Mouse (Mus musculus): ENCODE measurements around the gene Shkbp1. TPM values are rescaled to one million over a fixed set of nuclear protein-coding genes. Genes with fewer than 3 reads are reported as not detected.

The Shkbp1 gene
- polyA plus RNA-seq, 1 experiment = 58.4 TPM

DNA sequence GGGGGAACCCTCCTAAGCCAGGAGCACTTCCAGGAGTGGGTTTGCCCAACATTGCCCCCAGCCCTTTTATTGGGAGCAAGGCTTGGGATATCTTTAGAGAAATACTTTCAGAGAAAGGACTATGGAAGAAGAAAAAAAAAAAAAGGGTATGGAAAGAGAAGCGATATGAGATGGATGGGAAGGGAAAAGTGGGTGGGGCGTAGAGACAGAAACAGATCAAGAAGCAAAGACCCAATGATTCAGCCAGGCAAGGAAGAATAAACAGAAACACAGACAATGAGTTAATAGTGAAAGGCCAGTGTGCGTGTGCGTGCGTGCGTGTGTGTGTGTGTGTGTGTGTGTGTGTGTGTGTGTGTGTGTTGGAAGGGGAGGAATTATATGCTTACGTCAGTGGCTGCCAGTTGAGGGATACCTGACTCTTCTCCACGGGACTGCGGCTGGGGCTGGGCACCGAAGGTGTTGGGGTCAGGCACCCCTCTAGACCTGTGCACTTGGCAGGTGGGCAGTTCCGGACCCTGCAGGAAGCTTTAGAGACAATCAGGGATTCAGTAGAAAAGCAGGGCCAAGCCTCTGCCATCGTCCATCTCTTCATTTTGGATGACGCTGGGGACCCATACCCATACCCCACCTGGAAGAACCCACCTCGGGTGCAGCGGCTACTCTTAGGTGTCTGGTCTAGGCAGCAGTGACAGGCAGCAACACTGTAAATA lies 20.7 kb downstream of the Shkbp1 start:
- no peak for DNase-seq (ENCODE audit: extremely low spot score in 1 of 2, low spot score in 1 of 2)

DNA sequence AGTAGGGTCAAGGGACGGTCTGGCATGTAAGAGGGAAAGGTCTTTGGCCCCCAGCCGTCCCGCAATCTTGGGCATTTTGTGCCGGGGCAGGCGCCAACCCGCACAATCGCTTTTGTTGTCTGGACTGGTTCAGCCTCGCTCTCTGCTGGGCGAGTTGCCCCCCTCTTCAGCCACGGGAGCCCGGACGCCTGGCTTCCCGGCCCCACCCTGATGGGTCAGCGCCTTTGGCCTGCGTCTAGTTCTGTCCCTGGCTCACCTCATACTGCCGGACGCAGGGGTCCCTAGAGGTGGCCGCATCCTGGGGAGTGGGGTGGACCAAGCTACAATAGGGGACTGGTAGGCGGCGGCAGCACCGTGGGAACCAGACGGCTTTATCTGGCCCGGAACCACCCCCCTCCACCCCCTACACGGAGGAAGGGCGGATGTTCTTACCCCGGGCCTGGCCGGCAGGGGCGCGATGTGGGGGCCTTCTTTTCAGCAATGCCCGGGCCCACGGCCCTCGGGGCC lies 21.4 kb downstream of the Shkbp1 start:
- no peak for DNase-seq (ENCODE audit: extremely low spot score in 1 of 2, low spot score in 1 of 2)

DNA sequence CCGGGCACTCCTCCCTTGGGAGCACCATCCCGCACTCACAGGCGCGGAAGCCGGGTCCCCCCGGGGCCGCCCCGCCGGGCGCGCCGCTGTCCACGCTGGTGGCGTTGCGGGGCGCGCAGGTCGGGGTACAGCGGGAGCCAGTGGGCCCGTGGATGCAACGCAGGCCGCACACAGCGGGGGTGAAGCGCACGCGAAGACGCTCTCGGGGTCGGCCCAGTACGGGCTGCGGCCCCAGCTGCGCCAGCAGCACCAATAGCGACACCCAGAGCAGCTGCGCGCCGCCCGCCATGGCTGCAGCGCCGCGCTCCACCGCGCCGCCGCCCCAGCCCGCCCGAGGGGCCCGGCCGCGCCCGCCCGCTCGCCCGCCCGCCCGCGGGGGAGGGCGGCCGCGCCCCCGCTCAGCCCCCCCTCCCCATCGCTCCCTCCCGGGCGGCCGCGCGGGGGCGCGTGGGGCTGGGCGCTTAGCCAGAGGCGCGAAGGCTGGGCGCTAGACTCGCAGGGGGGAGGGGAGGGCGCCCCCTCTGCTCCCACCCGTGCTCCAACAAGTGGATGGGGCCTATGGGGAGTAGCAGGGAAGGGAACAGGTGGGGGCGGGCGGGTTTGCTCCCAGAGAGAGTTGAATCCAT lies 22.4 kb downstream of the Shkbp1 start:
- no peak for DNase-seq (ENCODE audit: extremely low spot score in 1 of 2, low spot score in 1 of 2)

DNA sequence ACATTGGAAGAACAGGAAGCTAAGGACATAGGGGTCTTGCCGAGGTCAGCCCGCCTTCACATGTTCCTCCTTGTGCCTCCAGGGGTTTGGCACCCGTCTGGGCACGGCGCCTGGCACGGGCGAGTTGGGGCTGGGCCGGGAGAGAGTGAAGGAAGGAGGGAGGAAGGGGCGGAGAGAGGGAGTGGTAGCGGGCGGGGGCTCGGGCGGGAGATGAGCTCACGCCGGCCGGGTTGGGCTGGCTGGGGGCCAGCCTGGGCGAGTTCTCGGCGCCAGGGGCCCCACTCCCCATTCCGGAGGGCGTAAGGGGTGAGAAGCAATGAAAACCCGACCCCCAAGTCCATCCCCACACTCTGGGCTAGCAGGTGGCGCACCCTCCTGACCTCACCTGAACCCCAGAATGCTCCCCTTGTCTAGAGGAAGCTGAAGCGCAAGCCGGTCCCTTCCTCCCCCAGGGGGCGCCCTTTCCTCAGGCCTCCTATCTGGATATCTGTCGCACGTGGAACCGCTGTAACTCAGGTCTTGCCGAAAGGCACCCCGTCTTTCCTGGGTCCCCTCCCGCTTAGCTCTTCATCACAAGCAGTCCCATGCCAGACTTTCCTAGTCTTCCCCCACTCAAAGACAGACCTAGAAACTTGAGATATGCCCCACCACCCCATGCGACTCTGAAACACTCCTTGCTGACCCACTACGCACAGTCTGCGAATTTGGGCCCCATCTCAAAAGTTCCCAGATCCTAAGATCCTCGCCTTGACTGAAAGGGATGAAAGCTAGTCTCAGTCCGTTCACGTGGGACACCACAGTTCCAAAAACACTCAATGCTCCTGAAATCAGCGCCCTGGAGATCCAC lies 23.2 kb downstream of the Shkbp1 start:
- peak in 1 of 2 experiments; percentile 88 for DNase-seq (ENCODE audit: extremely low spot score in 1 of 2, low spot score in 1 of 2)

DNA sequence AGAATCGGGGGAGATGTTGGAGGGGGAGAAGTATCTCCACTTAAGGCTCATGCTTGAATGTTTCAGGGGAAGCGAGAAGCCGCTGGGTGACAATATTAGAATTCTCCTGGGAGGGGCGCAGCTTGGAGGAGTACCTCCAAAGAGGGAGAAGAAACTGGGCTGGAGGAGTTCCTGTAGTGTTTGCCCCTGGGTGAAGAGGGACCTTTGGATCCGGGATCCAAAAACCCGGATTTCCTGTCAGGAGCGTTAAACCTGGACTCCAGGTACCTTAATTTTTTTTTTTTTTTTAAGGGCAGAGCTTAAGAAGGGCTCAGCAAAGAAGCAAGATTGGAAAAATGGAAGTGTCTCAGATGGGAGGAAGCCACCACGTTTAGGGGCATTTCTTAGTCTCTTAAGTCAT lies 24.0 kb downstream of the Shkbp1 start:
- no peak for DNase-seq (ENCODE audit: extremely low spot score in 1 of 2, low spot score in 1 of 2)

DNA sequence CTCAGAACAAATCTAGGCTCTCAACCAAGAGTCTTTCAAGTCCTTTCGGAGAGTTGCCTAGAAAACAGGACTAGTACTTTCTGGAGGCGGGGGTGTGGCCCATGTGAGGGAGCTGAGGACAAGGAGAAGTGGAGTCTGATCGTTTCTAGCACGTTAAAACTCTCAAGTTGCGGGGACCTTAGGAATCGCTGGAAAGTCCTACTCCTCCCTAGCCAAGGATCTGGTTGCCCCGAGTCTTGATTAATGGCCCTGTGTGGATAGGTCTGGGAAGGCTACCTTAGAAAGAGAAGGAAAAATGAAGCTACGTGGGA lies 24.3 kb downstream of the Shkbp1 start:
- DNase-seq (ENCODE audit: extremely low spot score in 1 of 2, low spot score in 1 of 2) = no peak

DNA sequence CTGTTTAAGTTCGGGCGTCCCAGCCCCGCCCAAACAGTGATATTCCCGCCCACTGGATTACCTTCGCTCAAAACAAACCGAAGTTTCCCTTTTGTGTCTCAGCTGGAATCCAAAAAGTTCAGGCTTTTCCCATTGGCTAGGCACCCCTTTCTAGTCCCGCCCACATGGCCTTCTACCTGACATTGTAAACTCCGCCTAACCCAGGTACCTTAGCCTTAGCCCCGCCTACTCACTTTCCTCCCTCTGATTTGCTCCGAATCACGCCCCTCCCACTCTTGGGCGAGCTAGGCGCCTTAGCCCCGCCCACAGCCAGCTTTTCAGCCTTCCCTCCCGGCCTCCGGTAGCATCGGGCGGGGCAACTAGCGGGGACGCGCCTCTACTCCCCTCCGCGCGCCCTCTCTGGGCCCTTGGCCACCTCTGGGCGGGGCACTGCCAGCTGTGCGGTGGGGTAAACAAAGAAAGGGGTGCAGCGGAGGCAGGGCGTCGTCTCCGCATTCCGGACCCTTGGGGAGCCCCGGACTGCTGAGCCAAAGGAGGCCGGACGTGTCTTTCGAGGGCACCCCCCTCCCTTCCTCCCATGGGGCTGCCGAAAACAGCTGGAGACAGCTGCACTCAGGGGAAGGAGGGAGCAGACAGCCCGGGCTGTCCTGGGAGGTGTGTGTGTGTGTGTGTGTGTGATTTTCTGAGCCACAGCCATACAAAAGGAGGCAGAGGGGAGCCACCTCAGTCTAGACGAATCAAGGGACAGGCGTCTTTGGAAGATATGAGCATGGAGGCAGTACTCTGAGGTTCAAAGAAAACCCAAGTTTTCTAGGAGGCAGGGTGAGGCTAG lies 24.9 kb downstream of the Shkbp1 start:
- peak; percentile 53 to 68 for DNase-seq (ENCODE audit: extremely low spot score in 1 of 2, low spot score in 1 of 2)

DNA sequence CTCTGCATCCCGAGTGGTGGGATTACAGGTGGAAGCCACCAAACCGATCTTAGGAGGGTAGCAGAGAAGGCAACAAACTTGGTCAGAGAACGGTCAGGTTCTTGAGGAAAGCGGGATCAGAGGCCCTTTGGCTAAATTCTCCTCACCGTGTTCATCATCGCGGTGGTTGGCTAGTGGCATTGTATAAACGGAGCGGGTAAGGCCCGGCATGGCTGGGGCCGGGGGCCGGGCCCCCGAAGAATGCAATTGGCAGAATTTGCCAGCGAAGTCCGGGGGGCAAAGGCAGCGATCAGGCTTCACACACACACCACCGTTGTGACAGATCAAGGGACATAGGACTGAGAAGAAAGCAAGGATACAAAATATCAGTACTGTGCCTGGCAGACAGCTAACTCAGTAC lies 25.8 kb downstream of the Shkbp1 start:
- DNase-seq (ENCODE audit: extremely low spot score in 1 of 2, low spot score in 1 of 2) = no peak

DNA sequence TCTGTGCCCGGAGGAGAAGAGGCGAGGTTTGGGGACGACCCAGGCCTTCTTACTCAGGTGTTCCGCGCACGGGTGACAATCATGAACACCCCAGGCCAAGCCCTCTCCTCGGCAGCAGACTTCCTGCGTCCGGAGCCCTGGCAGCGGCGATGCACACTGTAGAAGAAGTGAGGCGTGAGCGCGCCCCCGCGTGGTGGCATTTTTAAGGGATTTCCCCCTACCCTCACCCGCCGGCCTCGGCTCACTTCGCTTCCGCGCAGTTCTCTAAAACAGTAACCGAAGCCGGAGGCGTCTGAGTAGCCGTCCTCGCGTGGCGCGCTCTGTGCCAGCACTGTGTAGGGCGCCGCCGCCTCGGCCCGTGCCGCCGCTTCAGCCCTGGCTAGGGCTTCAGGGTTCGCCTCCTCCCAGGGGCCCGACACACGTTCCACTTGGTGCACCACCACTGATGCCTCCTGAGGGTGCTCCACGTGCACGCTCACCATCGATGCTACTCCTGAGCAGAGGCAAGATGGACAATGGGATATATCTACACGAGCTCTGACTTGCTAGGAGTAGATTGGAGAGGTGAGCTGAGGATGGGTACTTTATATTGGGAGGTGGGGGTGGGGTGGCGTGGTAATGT lies 26.4 kb downstream of the Shkbp1 start:
- peak in 1 of 2 experiments; percentile 87 for DNase-seq (ENCODE audit: extremely low spot score in 1 of 2, low spot score in 1 of 2)

DNA sequence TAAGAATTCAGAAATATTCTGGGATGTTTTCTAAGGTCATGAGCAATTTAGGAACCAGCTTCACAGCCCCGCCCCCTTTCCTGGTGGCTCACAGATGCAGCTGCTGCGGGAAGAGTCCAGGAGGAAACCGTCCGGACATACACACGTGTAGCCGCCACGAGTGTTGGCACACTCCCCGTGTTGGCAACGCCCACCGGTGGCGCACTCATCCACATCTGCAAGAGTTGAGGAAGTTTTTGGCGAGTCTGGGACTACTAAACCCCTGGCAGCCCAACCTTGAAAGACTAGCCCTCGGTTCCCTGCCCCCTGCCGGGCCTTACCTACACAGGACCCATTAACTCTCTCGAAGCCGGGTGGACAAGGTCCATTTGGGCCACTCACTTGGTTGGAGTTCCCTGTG lies 27.2 kb downstream of the Shkbp1 start:
- no peak for DNase-seq (ENCODE audit: extremely low spot score in 1 of 2, low spot score in 1 of 2)

DNA sequence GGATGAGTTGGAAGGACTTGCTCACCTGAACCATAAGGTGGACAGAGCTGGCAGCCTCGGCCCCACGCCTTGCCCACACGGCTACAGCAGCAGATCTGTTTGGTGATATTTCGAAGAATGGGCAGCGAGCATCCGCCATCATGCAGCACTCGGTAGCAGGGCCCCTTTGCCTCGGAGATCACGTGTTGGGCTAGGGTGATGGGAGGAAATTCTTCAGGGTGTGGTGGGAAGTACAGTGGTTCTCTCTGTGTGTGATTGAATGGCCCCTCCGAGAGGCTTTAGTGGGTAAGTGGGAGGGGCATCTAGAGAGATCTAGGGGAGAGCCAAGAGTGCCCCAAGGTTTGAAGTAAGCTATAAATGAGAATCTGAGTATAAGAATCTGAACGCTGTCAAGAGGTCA lies 27.7 kb downstream of the Shkbp1 start:
- DNase-seq (ENCODE audit: extremely low spot score in 1 of 2, low spot score in 1 of 2) = no peak

DNA sequence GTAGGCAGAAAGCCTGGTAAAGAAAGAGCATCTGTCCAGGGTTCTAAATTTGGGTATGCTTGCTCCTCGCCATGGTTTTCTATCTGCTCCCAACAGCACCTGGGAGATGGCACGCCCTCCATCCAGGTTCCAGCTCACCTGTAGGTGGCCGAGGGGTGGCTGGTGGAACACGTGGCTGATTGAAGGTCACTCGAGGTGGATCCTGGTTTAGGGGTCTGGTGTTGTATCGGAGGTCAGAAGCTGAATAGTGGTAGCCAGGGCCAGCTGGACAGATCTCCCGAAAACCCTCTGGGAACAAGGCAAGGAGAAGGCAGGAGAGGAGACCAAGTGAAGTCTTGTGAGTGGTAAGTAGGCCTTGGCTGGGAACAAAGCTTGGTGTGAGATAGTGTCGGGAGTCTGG lies 28.3 kb downstream of the Shkbp1 start:
- no peak for DNase-seq (ENCODE audit: extremely low spot score in 1 of 2, low spot score in 1 of 2)

DNA sequence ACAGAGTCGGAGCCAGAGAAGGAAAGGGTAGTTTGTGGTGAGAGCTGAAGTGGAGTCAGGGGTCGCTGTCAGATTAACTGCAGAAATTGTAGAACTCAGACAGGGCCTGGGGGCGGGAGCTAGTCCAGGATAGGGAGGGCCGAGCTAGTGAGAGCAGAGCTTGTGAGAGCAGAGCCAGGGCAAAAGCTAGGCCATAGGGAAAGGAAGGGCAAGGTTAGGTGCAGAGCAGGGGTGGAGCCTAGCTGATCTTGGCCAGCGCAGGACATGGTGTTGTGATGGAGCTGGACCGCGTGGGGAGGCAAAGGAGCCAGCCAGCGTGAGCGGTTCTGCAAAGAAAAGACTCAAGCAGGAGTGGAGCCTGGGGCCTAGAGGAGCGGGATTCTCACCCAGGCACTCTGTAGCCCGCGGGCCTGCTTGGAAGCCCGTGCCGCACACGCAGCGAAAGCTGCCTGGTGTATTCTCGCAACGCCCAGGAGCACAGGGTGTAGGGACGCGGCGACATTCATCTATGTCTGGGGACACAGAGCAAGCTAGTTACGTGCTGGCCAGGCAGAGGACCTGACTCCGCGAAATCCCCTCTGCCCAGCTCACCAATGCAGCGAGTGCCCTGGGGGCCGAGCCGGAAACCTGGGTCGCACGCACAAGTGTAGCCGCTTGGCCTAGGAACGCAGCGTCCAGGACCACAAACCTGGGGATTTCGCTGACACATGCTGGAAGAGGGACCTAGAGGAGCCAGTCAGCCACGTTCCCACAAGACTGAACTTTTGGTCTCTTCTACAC lies 29.5 kb downstream of the Shkbp1 start:
- no peak for DNase-seq (ENCODE audit: extremely low spot score in 1 of 2, low spot score in 1 of 2)

DNA sequence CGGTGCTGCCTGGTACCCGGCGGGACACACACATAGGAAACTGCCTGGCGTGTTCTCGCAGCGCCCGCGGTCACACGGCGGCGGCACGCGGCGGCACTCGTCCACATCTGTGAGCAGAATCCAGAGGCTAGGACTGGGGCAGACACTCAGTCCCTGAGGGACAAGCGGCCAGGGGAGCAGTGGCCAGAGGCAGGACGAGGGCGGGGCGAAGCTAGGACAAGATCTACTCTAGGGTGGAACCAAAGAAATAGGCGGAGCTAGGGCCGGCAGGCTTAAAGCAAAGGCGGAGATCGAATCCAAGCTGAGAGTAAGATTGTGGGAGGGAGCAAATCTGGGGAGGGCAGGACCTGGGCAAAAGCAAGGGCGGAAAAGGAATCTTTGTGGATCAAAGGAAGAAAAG lies 30.1 kb downstream of the Shkbp1 start:
- no peak for DNase-seq (ENCODE audit: extremely low spot score in 1 of 2, low spot score in 1 of 2)

DNA sequence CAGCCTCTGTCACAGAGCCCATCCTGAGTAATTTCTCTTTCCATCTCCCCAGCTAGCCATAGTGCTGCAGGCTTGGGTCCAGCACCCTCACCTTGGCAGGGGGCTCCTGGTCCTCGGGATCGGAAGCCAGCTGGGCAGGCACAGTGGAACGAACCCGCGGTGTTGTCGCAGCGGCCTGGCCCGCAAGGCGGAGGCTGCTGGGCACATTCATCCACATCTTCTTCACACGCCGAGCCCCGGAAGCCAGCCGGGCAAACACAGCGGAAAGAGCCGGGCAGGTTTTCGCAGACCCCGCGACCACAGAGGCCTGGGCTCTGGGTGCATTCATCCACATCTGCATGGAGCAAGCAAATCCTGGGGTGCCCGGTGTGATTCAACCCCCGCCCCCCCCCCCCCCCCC lies 30.9 kb downstream of the Shkbp1 start:
- no peak for DNase-seq (ENCODE audit: extremely low spot score in 1 of 2, low spot score in 1 of 2)

DNA sequence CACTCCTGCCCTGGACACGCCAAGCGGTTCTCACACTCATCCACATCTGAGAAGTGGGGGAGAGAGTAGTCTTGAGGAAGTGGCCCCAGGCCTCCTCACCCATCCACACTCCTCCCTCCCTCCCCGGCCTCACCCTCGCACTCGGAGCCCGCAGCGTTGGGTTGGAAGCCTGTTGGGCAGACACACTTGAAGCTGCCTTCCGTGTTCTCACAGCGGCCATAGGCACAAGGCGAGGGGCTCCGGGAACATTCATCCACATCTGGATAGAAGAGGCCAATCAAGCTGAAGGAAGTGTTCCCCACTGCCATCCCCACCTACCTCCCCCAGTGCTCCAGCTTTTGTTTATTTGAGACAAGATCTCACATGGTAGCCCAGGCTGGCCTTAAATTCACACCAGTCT lies 31.7 kb downstream of the Shkbp1 start:
- DNase-seq (ENCODE audit: extremely low spot score in 1 of 2, low spot score in 1 of 2) = no peak

DNA sequence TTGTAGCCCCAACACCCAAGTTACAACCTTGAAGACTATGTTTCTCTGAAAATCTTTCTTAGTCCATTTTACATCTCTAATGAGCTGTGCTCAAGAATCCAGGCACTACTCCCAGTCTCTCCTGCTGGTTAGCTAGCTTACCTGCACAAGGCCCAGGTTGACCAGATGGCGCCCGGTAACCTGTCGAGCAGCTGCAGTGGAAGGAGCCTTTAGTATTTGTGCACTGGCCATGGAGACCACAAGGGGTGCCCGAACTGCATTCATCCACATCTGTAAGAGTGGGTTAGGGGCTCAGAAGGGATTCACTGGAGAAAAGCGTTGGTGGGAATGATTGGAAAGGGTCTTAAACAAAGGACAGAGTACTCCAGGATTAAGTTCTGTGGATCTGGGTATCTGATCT lies 32.8 kb downstream of the Shkbp1 start:
- no peak for DNase-seq (ENCODE audit: extremely low spot score in 1 of 2, low spot score in 1 of 2)

DNA sequence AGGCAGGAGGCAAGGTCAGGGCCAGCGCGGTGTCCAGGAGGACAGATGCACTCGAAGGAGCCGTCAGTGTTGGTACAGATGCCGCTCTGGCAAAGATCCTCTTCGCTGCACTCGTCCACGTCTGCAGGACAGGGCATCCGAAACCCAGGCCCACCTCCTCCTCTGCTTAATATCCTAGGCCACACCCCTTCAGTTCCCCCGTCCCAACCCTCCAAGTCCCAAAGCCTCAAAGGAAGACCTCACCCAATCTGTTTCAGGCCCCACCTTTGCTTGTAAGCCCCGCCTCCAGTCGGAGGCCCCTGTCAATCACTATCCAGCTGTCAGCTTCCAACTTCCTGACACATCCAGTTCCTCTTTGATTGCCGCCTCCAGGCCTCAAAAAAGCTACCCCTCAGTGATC lies 33.5 kb downstream of the Shkbp1 start:
- DNase-seq (ENCODE audit: extremely low spot score in 1 of 2, low spot score in 1 of 2) = no peak

DNA sequence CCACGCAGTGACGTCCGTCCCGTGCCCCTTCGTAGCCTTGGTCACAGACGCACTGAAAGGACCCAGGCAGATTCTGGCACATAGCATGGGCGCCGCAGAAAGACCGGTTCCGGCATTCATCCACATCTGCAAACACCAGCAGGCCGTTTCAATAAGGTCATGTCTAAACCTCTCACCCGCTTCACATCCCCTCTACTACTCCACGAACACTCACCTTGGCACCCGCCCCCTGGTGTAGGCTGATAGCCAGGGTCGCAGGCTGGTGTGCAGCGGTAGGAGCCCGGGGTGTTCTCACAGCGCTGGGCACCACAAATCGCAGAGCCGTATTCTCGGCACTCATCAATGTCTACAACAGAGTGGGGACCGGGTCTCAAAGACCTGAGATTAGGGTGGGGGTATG lies 36.4 kb downstream of the Shkbp1 start:
- DNase-seq (ENCODE audit: extremely low spot score in 1 of 2, low spot score in 1 of 2) = no peak

DNA sequence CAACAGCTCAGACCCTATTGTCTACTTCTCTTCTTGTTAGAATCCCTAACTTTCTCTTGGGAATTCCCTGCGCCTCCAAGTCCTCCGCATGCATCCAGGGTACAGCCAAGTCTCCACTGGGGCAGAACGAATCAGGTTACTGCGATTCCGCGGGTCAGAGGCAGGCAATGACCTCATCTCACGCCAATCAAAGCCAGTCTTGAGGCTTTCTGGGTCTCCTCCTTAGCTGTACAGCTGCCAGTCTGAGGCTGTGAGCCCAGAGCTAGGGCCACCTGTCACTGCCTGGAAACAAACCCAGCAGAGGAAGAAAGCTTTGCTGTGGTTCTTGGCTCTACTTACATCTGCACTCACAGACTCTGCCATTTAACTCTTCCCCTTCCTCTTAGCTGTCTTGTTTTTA lies 39.9 kb downstream of the Shkbp1 start:
- no peak for DNase-seq (ENCODE audit: extremely low spot score in 1 of 2, low spot score in 1 of 2)
